Mouse (Mus musculus): ENCODE data around the gene Slc26a6. TPM values are rescaled to one million over a fixed set of nuclear protein-coding genes. Genes with fewer than 3 reads are reported as not detected.
A peak's percentile ranks its signal among the peaks of the same experiment; 100 is the strongest.

Slc26a6 gene
- polyA plus RNA-seq, 1 experiment from 2014 or later, result 7.8 TPM

GRCm38 (mm10) chr9:108936418-108937364 lies 83.6 kb downstream of the Slc26a6 start, which contains the start of gene Uqcrc1:
TSS of gene Uqcrc1 (plus strand) at chr9:108936633.
- peak; percentile 87 for ATAC-seq (ENCODE audit: borderline replicate concordance, extremely low read depth, low FRiP score, low TSS enrichment)
- Histone ChIP-seq H3K4me1 (peaks cover 5% of the 10 kb centered on the region), H3K4me2 (peak within 1 kb of the TSS; percentile 74), H3K27me3 (no peaks in the 10 kb centered on the region), H3K9ac (peak within 1 kb of the TSS; percentile 77), H3K4me3 (peak within 1 kb of the TSS; percentile 80), H3K36me3 (peaks cover 36% of the 10 kb centered on the region), H3K27ac (peak within 1 kb of the TSS; percentile 25; the same call in 1 of the 2 replicates), H3K9me3 (no peaks in the 10 kb centered on the region)
- under 1% methylated on average over 58 of the region's 58 CpGs for WGBS

DNA sequence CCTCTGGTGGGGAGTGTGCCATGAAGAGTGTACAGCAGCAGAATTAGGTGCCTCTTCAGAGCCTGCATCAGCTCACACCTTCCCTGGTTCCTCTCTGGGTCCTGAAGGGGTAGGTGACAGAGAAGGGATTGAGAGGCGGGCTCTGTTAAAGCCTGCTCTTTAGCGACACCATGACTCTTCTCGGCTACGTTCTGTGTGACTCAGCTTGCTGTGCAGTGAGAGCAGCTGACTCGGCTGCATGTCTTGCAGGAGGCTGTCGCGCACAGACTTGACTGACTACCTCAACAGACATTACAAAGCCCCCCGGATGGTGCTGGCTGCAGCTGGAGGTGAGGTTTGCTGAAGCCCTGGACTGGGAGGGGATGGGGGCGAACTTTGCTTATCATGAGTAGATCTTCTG lies 92.0 kb downstream of the Slc26a6 start:
- H3K4me3 ChIP-seq, result no peak overlapping the region
- no peak overlapping the region for H3K27ac ChIP-seq
- 72% methylated on average over 9 of the region's 9 CpGs for WGBS
- H3K9me3 ChIP-seq, result no peaks in the 10 kb centered on the region
- H3K36me3 ChIP-seq, result peaks cover 89% of the 10 kb centered on the region
- no peak for ATAC-seq (ENCODE audit: borderline replicate concordance, extremely low read depth, low FRiP score, low TSS enrichment)
- H3K9ac ChIP-seq, result no peak overlapping the region
- H3K4me2 ChIP-seq, result no peak overlapping the region
- peaks cover 7% of the 10 kb centered on the region; the same call in 1 of the 2 replicates for H3K4me1 ChIP-seq
- no peaks in the 10 kb centered on the region for H3K27me3 ChIP-seq

GRCm38 (mm10) chr9:108945608-108946007 lies 92.5 kb downstream of the Slc26a6 start:
- H3K27me3 ChIP-seq, result no peaks in the 10 kb centered on the region
- H3K4me2 ChIP-seq, result no peak overlapping the region
- H3K4me1 ChIP-seq, result peaks cover 7% of the 10 kb centered on the region; the same call in 1 of the 2 replicates
- H3K9me3 ChIP-seq, result no peaks in the 10 kb centered on the region
- H3K27ac ChIP-seq, result no peak overlapping the region
- WGBS, result 85% methylated on average over 5 of the region's 5 CpGs
- ATAC-seq (ENCODE audit: borderline replicate concordance, extremely low read depth, low FRiP score, low TSS enrichment), result no peak
- no peak overlapping the region for H3K9ac ChIP-seq
- H3K36me3 ChIP-seq, result peaks cover 88% of the 10 kb centered on the region
- H3K4me3 ChIP-seq, result no peak overlapping the region

DNA sequence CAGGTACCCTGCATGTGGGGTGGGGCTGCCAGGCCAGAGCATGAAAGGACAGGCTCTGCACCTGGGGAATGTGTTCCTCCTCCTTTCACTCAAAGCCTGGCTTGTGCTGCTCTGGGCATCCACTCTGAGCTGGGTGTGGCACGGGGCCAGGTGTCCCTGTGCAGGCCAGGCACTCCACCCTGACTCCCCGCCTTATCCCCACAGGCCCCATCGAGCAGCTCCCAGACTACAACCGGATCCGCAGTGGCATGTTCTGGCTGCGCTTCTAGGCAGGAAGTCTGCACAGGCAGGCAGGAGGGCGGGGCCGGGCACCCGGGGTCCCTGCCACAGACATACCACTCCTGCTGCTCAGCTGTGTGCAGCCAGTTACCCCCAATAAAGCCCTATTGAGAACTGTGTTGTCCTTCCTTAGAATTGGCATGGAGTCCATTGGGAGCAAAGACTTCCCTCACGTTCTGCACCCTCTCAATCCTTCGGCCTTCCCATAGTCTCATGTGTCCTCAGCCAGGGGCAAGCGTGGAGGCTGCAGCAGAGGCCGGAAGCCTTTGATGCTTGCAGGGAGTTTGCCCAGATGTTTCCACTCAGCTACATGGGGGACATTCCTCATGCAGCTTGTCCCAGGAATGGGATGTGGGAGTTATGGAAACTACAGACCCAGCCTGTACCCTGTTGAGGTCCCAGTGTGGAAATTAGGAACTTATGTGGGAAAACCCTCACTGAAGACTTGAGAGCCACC lies 96.3 kb downstream of the Slc26a6 start:
- H3K27ac ChIP-seq, result peak overlapping the region; percentile 68
- ATAC-seq (ENCODE audit: borderline replicate concordance, extremely low read depth, low FRiP score, low TSS enrichment), result peak; percentile 61; the same call in 1 of the 2 replicates
- no peak overlapping the region for H3K4me3 ChIP-seq
- H3K9ac ChIP-seq, result no peak overlapping the region
- peaks cover 61% of the 10 kb centered on the region for H3K36me3 ChIP-seq
- no peaks in the 10 kb centered on the region for H3K9me3 ChIP-seq
- peaks cover 10% of the 10 kb centered on the region; the same call in 1 of the 2 replicates for H3K4me1 ChIP-seq
- no peak overlapping the region for H3K4me2 ChIP-seq
- peaks cover 14% of the 10 kb centered on the region; the same call in 1 of the 2 replicates for H3K27me3 ChIP-seq
- WGBS, result 57% methylated on average over 13 of the region's 13 CpGs

- peaks cover 10% of the 10 kb centered on the region; the same call in 1 of the 2 replicates for H3K4me1 ChIP-seq
- H3K36me3 ChIP-seq, result peaks cover 53% of the 10 kb centered on the region
- peaks cover 14% of the 10 kb centered on the region; the same call in 1 of the 2 replicates for H3K27me3 ChIP-seq
- 84% methylated on average over 9 of the region's 9 CpGs for WGBS
- H3K9ac ChIP-seq, result no peak overlapping the region
- peak overlapping the region; percentile 68 for H3K27ac ChIP-seq
- H3K4me2 ChIP-seq, result no peak overlapping the region
- no peak for ATAC-seq (ENCODE audit: borderline replicate concordance, extremely low read depth, low FRiP score, low TSS enrichment)
- H3K4me3 ChIP-seq, result no peak overlapping the region
- H3K9me3 ChIP-seq, result no peaks in the 10 kb centered on the region
Measured at GRCm38 (mm10) chr9:108949967-108950728, 97.1 kb downstream of the Slc26a6 start.

DNA sequence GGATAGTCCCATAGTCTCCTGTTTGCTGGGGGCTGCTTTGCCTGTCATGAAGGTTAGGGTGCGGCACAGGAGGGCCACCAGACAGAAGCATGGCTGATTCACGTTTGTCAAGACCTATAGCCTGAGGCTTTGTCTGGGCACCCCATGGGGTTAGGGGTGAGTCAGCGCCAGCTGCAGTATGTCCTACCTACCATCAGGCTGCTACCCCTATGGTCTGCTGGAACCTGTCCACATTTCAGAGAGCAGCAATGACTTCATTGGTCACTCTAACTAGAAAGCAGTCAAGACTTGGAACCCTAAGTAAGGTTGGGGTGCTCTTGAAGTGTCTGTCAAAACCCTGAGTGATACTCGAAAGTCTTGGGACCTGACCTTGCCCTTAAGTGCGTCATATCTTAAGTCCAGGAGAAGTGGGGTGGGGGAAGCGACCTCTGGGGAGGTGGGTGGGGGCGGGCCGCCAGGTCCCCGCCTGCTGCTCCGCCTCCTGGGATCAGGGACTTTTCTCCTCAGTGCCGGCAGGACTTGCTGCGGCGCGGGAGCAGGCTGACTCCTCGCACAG lies 100.1 kb downstream of the Slc26a6 start, which contains the start of gene Col7a1:
TSS of gene Col7a1 (plus strand) at position 506 of the 556 bp plus-strand sequence.
- Histone ChIP-seq H3K4me2 (peak within 1 kb of the TSS; percentile 49), H3K4me3 (peak within 1 kb of the TSS; percentile 18; the same call in 1 of the 2 replicates), H3K9me3 (no peaks in the 10 kb centered on the region), H3K27me3 (peaks cover 14% of the 10 kb centered on the region; the same call in 1 of the 2 replicates), H3K4me1 (peaks cover 10% of the 10 kb centered on the region; the same call in 1 of the 2 replicates), H3K9ac (no peak within 1 kb of the TSS), H3K36me3 (peaks cover 26% of the 10 kb centered on the region), H3K27ac (no peak within 1 kb of the TSS)
- ATAC-seq (ENCODE audit: borderline replicate concordance, extremely low read depth, low FRiP score, low TSS enrichment), result no peak
- WGBS, result 6% methylated on average over 15 of the region's 15 CpGs

- Histone ChIP-seq H3K4me1 (0 out of 2 replicates have a peak, but pooled peaks cover 3% of the 10 kb centered on the region), H3K27me3 (peaks cover 14% of the 10 kb centered on the region; the same call in 1 of the 2 replicates), H3K36me3 (peaks cover 6% of the 10 kb centered on the region), H3K4me3 (no peak overlapping the region), H3K9me3 (no peaks in the 10 kb centered on the region), H3K27ac (no peak overlapping the region), H3K4me2 (no peak overlapping the region), H3K9ac (no peak overlapping the region)
- 75% methylated on average over 11 of the region's 11 CpGs for WGBS
- ATAC-seq (ENCODE audit: borderline replicate concordance, extremely low read depth, low FRiP score, low TSS enrichment), result no peak
Measured at GRCm38 (mm10) chr9:108955241-108955640, 102.2 kb downstream of the Slc26a6 start.

DNA sequence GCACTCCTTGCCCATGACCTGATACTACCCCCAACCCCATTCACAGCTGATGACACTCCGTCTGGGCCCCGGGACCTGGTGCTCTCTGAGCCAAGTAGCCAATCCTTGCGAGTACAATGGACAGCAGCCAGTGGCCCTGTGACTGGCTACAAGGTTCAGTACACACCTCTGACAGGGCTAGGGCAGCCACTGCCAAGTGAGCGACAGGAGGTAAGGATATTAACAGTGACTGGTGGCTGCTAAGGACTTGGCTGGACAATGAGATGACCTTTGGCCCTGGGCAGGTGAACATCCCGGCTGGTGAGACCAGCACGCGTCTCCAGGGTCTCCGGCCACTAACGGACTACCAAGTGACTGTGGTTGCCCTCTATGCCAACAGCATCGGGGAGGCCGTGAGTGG lies 102.8 kb downstream of the Slc26a6 start:
- no peak for ATAC-seq (ENCODE audit: borderline replicate concordance, extremely low read depth, low FRiP score, low TSS enrichment)
- 83% methylated on average over 11 of the region's 11 CpGs for WGBS

More for the DNA sequence above, 102.8 kb downstream of the Slc26a6 start:
- H3K27ac ChIP-seq, result no peak overlapping the region
- peaks cover 2% of the 10 kb centered on the region; the same call in 1 of the 2 replicates for H3K36me3 ChIP-seq
- H3K4me1 ChIP-seq, result 0 out of 2 replicates have a peak, but pooled peaks cover 3% of the 10 kb centered on the region
- no peak overlapping the region for H3K4me2 ChIP-seq
- peaks cover 14% of the 10 kb centered on the region; the same call in 1 of the 2 replicates for H3K27me3 ChIP-seq
- H3K9me3 ChIP-seq, result no peaks in the 10 kb centered on the region
- no peak overlapping the region for H3K9ac ChIP-seq
- no peak overlapping the region for H3K4me3 ChIP-seq

Data from lung, embryonic 15.5 days (tissue).